Mouse (Mus musculus) myocyte (in vitro differentiated cells): ENCODE measurements around the gene Tbc1d9b. TPM values are rescaled to one million over a fixed set of nuclear protein-coding genes. Genes with fewer than 3 reads are reported as not detected.
A peak's percentile ranks its signal among the peaks of the same experiment; 100 is the strongest.

Experiments
- H3K27me3 ChIP-seq: one replicate; pipeline ENCODE4 v1.6.1; 2011; ENCODE audit not compliant: control insufficient read depth, insufficient read depth, insufficient read length
- H3K36me3 ChIP-seq: one replicate; pipeline ENCODE4 v1.6.1; 2011; ENCODE audit not compliant: control insufficient read depth, insufficient read depth
- H3K4me2 ChIP-seq: one replicate; pipeline ENCODE4 v1.6.1; 2011; ENCODE audit warnings: low read depth, control low read depth
- H3K4me3 ChIP-seq: one replicate; pipeline ENCODE4 v1.5.1; 2011; ENCODE audit warnings: mild to moderate bottlenecking, control low read depth, moderate library complexity
- H3K79me2 ChIP-seq: one replicate; pipeline ENCODE4 v1.6.1; 2011; ENCODE audit not compliant: control insufficient read depth, insufficient read depth
- H3ac ChIP-seq: one replicate; pipeline ENCODE4 v1.6.1; 2011; ENCODE audit not compliant: control insufficient read depth, insufficient read length
- CEBPB ChIP-seq: IDR thresholded peaks from 2 replicates; pipeline ENCODE4 v1.6.1; 2011; ENCODE audit warnings: mild to moderate bottlenecking, moderate library complexity; ENCODE audit not compliant: poor library complexity, insufficient read depth, severe bottlenecking
- E2F4 ChIP-seq: IDR thresholded peaks from one replicate; pipeline ENCODE4 v1.6.1; 2011; ENCODE audit warnings: mild to moderate bottlenecking, control low read depth, moderate library complexity; ENCODE audit not compliant: insufficient read depth
- MAX ChIP-seq: IDR thresholded peaks from one replicate; pipeline ENCODE4 v1.6.1; 2011; ENCODE audit warnings: low read depth, mild to moderate bottlenecking, control low read depth
- MYOD1 ChIP-seq, 3 experiments: IDR thresholded peaks; one replicate each; pipeline ENCODE4 v1.6.1; 2011; ENCODE audit warnings: control low read depth in 2 of 3, low read depth in 2 of 3, mild to moderate bottlenecking in 2 of 3, moderate library complexity in 1 of 3; ENCODE audit not compliant: insufficient read length in 2 of 3, control insufficient read depth in 1 of 3
- MYOG ChIP-seq, 3 experiments: IDR thresholded peaks; one replicate each; pipeline ENCODE4 v1.6.1; 2011; ENCODE audit warnings: control low read depth in 2 of 3, low read depth in 2 of 3, mild to moderate bottlenecking in 2 of 3; ENCODE audit not compliant: insufficient read length in 2 of 3, control insufficient read depth in 1 of 3, insufficient read depth in 1 of 3
- POLR2A ChIP-seq: IDR thresholded peaks from one replicate; pipeline ENCODE4 v1.6.1; 2011; ENCODE audit warnings: low read depth, mild to moderate bottlenecking, control low read depth, moderate library complexity; ENCODE audit not compliant: insufficient read length
- POLR2AphosphoS2 ChIP-seq: IDR thresholded peaks from one replicate; pipeline ENCODE4 v1.6.1; 2011; ENCODE audit warnings: low read depth, control low read depth; ENCODE audit not compliant: insufficient read length
- REST ChIP-seq: IDR thresholded peaks from one replicate; pipeline ENCODE4 v1.6.1; 2011; ENCODE audit warnings: mild to moderate bottlenecking, control low read depth, moderate library complexity; ENCODE audit not compliant: insufficient read depth, insufficient read length
- SRF ChIP-seq: IDR thresholded peaks from one replicate; pipeline ENCODE4 v1.6.1; 2011; ENCODE audit warnings: low read depth; ENCODE audit not compliant: control insufficient read depth, insufficient read length
- TCF12 ChIP-seq: IDR thresholded peaks from one replicate; pipeline ENCODE4 v1.6.1; 2011; ENCODE audit warnings: mild to moderate bottlenecking, control low read depth; ENCODE audit not compliant: poor library complexity, insufficient read depth, severe bottlenecking
- TCF3 ChIP-seq: IDR thresholded peaks from one replicate; pipeline ENCODE4 v1.6.1; 2011; ENCODE audit warnings: low read depth, control low read depth; ENCODE audit not compliant: insufficient read length
- USF1 ChIP-seq: IDR thresholded peaks from one replicate; pipeline ENCODE4 v1.6.1; 2011; ENCODE audit warnings: low read depth, mild to moderate bottlenecking, control low read depth, moderate library complexity
- polyA plus RNA-seq: library from polyadenylated mRNA; unstranded; fragments of >200 nt; fragmentation: generic; extraction: Trizol; gene quantifications from one replicate; pipeline ENCODE4 v1.2.1, GENCODE M21; 2012; ENCODE audit warnings: missing spikeins

The Tbc1d9b gene
- polyA plus RNA-seq, 1 experiment: 36.6 TPM

DNA sequence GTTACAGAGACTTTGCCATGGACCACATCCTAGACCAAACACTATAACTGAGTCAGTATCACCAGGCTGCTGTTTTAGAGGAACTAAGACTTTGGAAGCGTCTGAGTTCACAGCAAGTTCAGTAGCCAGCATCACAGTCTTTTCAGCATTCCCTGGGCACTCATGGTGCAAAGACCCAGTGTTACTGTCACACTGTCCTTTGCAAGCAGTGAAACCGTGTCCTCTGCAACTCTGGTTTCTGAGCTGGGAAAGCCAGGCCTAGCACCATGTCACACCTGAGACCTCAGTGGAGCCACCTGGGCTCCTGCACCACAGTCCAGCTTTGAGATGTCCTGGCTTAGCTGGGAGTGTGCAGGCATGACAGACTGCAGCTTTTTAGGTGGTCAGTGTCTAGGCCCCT is 67.7 kb downstream of the Tbc1d9b start:
- Histone ChIP-seq H3ac (no peak overlapping the region), H3K4me2 (no peak overlapping the region), H3K36me3 (peaks cover 51% of the 10 kb centered on the region), H3K79me2 (no peaks in the 10 kb centered on the region), H3K27me3 (no peaks in the 10 kb centered on the region), H3K4me3 (no peak overlapping the region)
- no peak for TF ChIP-seq TCF3
- peak; percentile 86 for TF ChIP-seq POLR2AphosphoS2
- peak; percentile 54 for TF ChIP-seq POLR2A

DNA sequence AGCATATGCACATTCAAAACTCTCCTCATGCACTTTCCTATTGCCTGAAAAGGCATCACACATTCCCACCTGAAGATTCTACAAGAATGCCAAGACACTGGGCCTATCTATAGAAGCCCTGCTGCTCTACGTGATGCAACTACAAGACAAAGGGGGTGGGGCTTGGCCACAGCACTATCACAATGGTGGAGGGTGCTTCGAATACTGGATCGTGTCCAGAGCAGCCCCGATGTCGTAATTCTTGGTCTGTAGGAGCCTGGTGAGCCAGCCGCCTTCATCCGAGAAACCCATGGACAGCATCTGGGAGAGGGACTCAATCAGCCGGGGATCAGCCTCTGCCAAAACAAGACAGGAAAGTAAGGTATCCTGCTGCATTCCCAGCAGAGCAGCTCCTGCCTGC is 69.4 kb downstream of the Tbc1d9b start:
- no peaks in the 10 kb centered on the region for H3K27me3 ChIP-seq
- no peak overlapping the region for H3ac ChIP-seq
- peak; percentile 33 for TF ChIP-seq POLR2A
- TF ChIP-seq TCF12: no peak
- no peak overlapping the region for H3K4me3 ChIP-seq
- H3K4me2 ChIP-seq: no peak overlapping the region
- peaks cover 11% of the 10 kb centered on the region for H3K79me2 ChIP-seq
- H3K36me3 ChIP-seq: peaks cover 68% of the 10 kb centered on the region

DNA sequence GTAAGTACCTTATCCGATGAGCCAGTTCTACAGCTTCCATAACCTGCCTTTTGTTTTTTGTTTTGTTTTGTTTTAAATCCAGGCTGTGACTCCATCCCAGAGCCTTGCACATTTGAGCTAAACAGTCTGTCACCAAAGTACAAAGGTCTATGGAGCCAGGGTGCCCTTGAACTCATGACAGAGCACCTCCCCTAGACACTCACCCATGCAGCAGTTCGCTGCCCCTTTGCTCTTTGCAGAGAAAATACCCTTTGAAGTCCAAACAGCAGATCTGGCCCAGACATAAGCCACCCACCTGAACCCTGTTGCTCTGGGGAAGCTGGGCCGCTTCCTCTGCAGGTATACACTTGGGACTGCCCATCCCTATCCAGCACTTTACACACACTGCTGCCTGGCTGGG is 70.4 kb downstream of the Tbc1d9b start:
- TF ChIP-seq TCF12 (no peak), REST (no peak), USF1 (no peak), MAX (no peak), MYOD1 (IDR thresholded peaks at IDR 0.05; ENCODE audit: control insufficient read depth in 1 of 3, insufficient read length in 2 of 3, low read depth in 2 of 3) (no peak), TCF3 (no peak), POLR2AphosphoS2 (peak; percentile 33), SRF (no peak), POLR2A (peak; percentile 45), CEBPB (no peak), MYOG (IDR thresholded peaks at IDR 0.05; ENCODE audit: control insufficient read depth in 1 of 3, insufficient read depth in 1 of 3, insufficient read length in 2 of 3, low read depth in 2 of 3) (no peak), E2F4 (no peak)
- Histone ChIP-seq H3K36me3 (peaks cover 78% of the 10 kb centered on the region), H3K27me3 (no peaks in the 10 kb centered on the region), H3K4me3 (no peak overlapping the region), H3K4me2 (no peak overlapping the region), H3ac (no peak overlapping the region), H3K79me2 (peaks cover 21% of the 10 kb centered on the region)

DNA sequence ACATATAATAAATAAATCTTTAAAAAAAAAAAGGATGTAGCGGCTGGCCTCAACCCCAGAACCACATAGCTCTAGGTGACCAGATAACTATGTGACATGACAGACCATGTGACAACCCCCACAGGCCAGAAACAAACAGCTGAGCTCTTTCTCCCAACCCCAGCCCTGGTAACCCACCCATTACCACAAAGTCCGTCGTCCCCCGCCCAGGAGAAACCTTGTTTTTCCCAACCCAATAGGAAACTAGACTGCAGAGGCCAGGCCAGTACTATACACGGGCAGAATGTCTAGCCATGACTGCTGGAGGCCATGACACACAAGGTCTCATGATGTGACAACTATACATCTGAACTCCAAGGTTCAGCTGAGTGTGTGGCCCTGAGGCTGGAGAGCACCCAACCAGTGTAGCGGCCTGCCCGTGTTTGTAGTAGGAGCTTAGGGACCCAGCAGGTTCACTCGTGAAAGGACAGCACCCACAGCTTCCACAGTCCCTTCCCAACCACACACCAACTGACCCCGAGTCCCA is 72.2 kb downstream of the Tbc1d9b start:
- Histone ChIP-seq H3K79me2 (peaks cover 38% of the 10 kb centered on the region), H3ac (no peak overlapping the region), H3K27me3 (no peaks in the 10 kb centered on the region), H3K4me2 (no peak overlapping the region), H3K36me3 (peaks cover 91% of the 10 kb centered on the region), H3K4me3 (no peak overlapping the region)
- TF ChIP-seq POLR2A: peak; percentile 50
- no peak for TF ChIP-seq USF1
- peak; percentile 80 for TF ChIP-seq POLR2AphosphoS2

DNA sequence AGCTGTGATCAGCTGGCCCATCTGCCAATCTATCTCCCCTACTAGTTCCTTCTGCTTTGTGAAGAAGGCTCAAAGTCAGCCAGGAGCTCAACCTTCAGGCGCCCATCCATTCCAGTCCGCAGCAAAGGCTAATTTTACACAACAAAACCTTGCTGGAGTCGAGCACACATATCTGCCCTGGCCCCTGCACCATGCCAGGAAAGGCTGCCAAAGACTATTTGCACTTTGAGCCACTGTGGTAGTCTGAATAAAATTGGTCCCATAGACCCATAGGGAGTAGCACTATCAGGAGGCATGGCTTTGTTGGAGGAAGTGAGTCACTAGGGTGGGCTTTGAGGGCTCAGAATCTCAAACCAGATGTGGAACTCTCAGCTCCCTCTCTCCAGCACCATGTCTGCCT is 74.2 kb downstream of the Tbc1d9b start:
- H3K36me3 ChIP-seq: peaks cover 81% of the 10 kb centered on the region
- no peaks in the 10 kb centered on the region for H3K27me3 ChIP-seq
- no peak overlapping the region for H3K4me2 ChIP-seq
- H3K79me2 ChIP-seq: peaks cover 59% of the 10 kb centered on the region
- no peak overlapping the region for H3ac ChIP-seq
- TF ChIP-seq POLR2AphosphoS2 (peak; percentile 9), MYOD1 (IDR thresholded peaks at IDR 0.05; ENCODE audit: control insufficient read depth in 1 of 3, insufficient read length in 2 of 3, low read depth in 2 of 3) (no peak)
- H3K4me3 ChIP-seq: no peak overlapping the region

DNA sequence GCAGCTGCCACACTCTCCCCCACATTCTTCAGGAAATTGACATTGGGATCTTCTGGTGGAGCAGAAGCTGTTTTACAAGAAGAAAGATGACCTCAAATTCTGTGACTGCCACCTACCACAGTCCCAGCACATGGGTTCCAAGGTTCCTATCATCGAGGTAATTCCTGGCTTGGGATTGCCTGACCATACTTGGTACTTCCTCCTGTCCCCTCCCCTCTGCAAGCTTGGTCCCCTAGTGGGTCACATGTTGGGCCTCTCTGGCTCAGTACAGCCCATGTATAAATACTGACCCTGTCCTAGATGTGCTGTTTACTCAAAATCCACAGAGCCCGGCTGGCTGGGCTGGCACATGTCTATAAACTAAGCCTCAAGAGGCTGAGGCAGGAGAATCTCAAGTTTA is 74.8 kb downstream of the Tbc1d9b start:
- no peak for TF ChIP-seq MYOG (IDR thresholded peaks at IDR 0.05; ENCODE audit: control insufficient read depth in 1 of 3, insufficient read depth in 1 of 3, insufficient read length in 2 of 3, low read depth in 2 of 3)
- TF ChIP-seq TCF3: no peak
- TF ChIP-seq POLR2AphosphoS2: peak; percentile 59
- no peak overlapping the region for H3K4me3 ChIP-seq
- H3ac ChIP-seq: no peak overlapping the region
- peaks cover 60% of the 10 kb centered on the region for H3K79me2 ChIP-seq
- H3K36me3 ChIP-seq: peaks cover 75% of the 10 kb centered on the region
- H3K27me3 ChIP-seq: no peaks in the 10 kb centered on the region
- H3K4me2 ChIP-seq: no peak overlapping the region
